Mouse (Mus musculus) C2C12 (cell line): Measurements from ENCODE around the gene Actbl2.

ENCODE experiments used
- CEBPB ChIP-seq: IDR thresholded peaks from one replicate; pipeline ENCODE4 v1.6.1; 2011; ENCODE audit warnings: low read depth, mild to moderate bottlenecking, control low read depth, moderate library complexity
- CTCF ChIP-seq: IDR thresholded peaks from one replicate; pipeline ENCODE4 v1.5.1; 2011; ENCODE audit not compliant: control insufficient read depth, insufficient read depth, insufficient read length
- MAX ChIP-seq: IDR thresholded peaks from one replicate; pipeline ENCODE4 v1.6.1; 2011; ENCODE audit warnings: mild to moderate bottlenecking, control low read depth
- MYOD1 ChIP-seq: IDR thresholded peaks from one replicate; pipeline ENCODE4 v1.6.1; 2011; ENCODE audit warnings: low read depth; ENCODE audit not compliant: control insufficient read depth, insufficient read length
- MYOG ChIP-seq: IDR thresholded peaks from one replicate; pipeline ENCODE4 v1.6.1; 2011; ENCODE audit not compliant: control insufficient read depth, insufficient read length; ENCODE audit errors: extremely low read depth
- USF1 ChIP-seq: IDR thresholded peaks from one replicate; pipeline ENCODE4 v1.6.1; 2011; ENCODE audit warnings: low read depth, mild to moderate bottlenecking, control low read depth, moderate library complexity

- TF ChIP-seq CTCF = no peak
- no peak for TF ChIP-seq MYOG
- no peak for TF ChIP-seq CEBPB
- no peak for TF ChIP-seq MYOD1
- no peak for TF ChIP-seq USF1
- no peak for TF ChIP-seq MAX
Observed at GRCm38 (mm10) chr13:111259711-111260110, 4.9 kb downstream of the Actbl2 start.
